Mouse (Mus musculus): ENCODE results near the gene Oas2.
"Not testable (repeated sequence)": the region's sequence is repeated elsewhere in the genome, so short reads cannot be mapped to it uniquely, and the experiment has no call there.

Gene Oas2

GRCm38 (mm10) chr5:120749688-120750087 lies at the start of gene Oas2:
Oas2 (minus strand) TSS chr5:120749853.
- peak; percentile 11 to 38 for DNase-seq (ENCODE audit: low spot score in 2 of 2)

- DNase-seq (ENCODE audit: low spot score in 2 of 2): peak in 1 of 2 experiments; percentile 39
Observed at GRCm38 (mm10) chr5:120798943-120799342, 49.3 kb upstream of the Oas2 start.

- DNase-seq (ENCODE audit: low spot score in 2 of 2): not testable (repeated sequence)
Observed at GRCm38 (mm10) chr5:120798147-120798546, 48.5 kb upstream of the Oas2 start.

- not testable (repeated sequence) for DNase-seq (ENCODE audit: low spot score in 2 of 2)
Observed at GRCm38 (mm10) chr5:120795480-120796034, 45.9 kb upstream of the Oas2 start, which contains the start of gene Oas1e. Oas1e (minus strand) TSS chr5:120795530.

GRCm38 (mm10) chr5:120793043-120793442 lies 43.4 kb upstream of the Oas2 start:
- peak in 1 of 2 experiments; percentile 34 for DNase-seq (ENCODE audit: low spot score in 2 of 2)

- no peak for DNase-seq (ENCODE audit: low spot score in 2 of 2)
Observed at GRCm38 (mm10) chr5:120787042-120787441, 37.4 kb upstream of the Oas2 start.

GRCm38 (mm10) chr5:120782446-120782845 lies 32.8 kb upstream of the Oas2 start:
- DNase-seq (ENCODE audit: low spot score in 2 of 2): no peak

- DNase-seq (ENCODE audit: low spot score in 2 of 2): no peak
Observed at GRCm38 (mm10) chr5:120781646-120782045, 32.0 kb upstream of the Oas2 start.

- DNase-seq (ENCODE audit: low spot score in 2 of 2): no peak
Observed at GRCm38 (mm10) chr5:120779922-120780321, 30.3 kb upstream of the Oas2 start.

- DNase-seq (ENCODE audit: low spot score in 2 of 2): no peak
Observed at GRCm38 (mm10) chr5:120778941-120779340, 29.3 kb upstream of the Oas2 start.

GRCm38 (mm10) chr5:120777478-120777877 lies 27.8 kb upstream of the Oas2 start, which contains the start of gene Oas3:
Oas3 (minus strand) TSS chr5:120777661.
- DNase-seq (ENCODE audit: low spot score in 2 of 2): peak; percentile 27 to 60

GRCm38 (mm10) chr5:120776801-120777200 lies 27.1 kb upstream of the Oas2 start:
- DNase-seq (ENCODE audit: low spot score in 2 of 2): peak in 1 of 2 experiments; percentile 50

GRCm38 (mm10) chr5:120775287-120775985 lies 25.8 kb upstream of the Oas2 start:
- peak; percentile 58 to 66 for DNase-seq (ENCODE audit: low spot score in 2 of 2)

- DNase-seq (ENCODE audit: low spot score in 2 of 2): peak; percentile 37 to 59
Observed at GRCm38 (mm10) chr5:120769396-120769795, 19.7 kb upstream of the Oas2 start.

- no peak for DNase-seq (ENCODE audit: low spot score in 2 of 2)
Observed at GRCm38 (mm10) chr5:120765010-120765409, 15.4 kb upstream of the Oas2 start.

GRCm38 (mm10) chr5:120761901-120762300 lies 12.2 kb upstream of the Oas2 start:
- no peak for DNase-seq (ENCODE audit: low spot score in 2 of 2)

GRCm38 (mm10) chr5:120754215-120754614 lies 4.6 kb upstream of the Oas2 start:
- DNase-seq (ENCODE audit: low spot score in 2 of 2): no peak

- no peak for DNase-seq (ENCODE audit: low spot score in 2 of 2)
Observed at GRCm38 (mm10) chr5:120752786-120753185, 3.1 kb upstream of the Oas2 start.

GRCm38 (mm10) chr5:120751206-120751605 lies 1.6 kb upstream of the Oas2 start:
- no peak for DNase-seq (ENCODE audit: low spot score in 2 of 2)

GRCm38 (mm10) chr5:120746451-120746850 lies 3.2 kb downstream of the Oas2 start:
- DNase-seq (ENCODE audit: low spot score in 2 of 2): peak; percentile 14 to 43

GRCm38 (mm10) chr5:120742125-120742524 lies 7.5 kb downstream of the Oas2 start:
- DNase-seq (ENCODE audit: low spot score in 2 of 2): peak; percentile 50 to 52

- no peak for DNase-seq (ENCODE audit: low spot score in 2 of 2)
Observed at GRCm38 (mm10) chr5:120734380-120734990, 15.2 kb downstream of the Oas2 start.

- no peak for DNase-seq (ENCODE audit: low spot score in 2 of 2)
Observed at GRCm38 (mm10) chr5:120733696-120734095, 16.0 kb downstream of the Oas2 start.
